Mouse (Mus musculus): ENCODE results near the gene Rptn.
A peak's percentile ranks its signal among the peaks of the same experiment; 100 is the strongest.

GRCm38 (mm10) chr3:93406992-93407391, 13.5 kb downstream of the Rptn start:
- TF ChIP-seq POLR2A (IDR thresholded peaks at IDR 0.05; ENCODE audit: control insufficient read depth in 1 of 2, insufficient read depth in 1 of 2, low read depth in 1 of 2, low read length in 2 of 2, poor library complexity in 1 of 2): no peak
- TF ChIP-seq TBP (IDR thresholded peaks at IDR 0.05; ENCODE audit: low read depth, low read length): no peak
- no peak for TF ChIP-seq MXI1 (IDR thresholded peaks at IDR 0.05; ENCODE audit: low read depth, low read length)
- TF ChIP-seq MAX (IDR thresholded peaks at IDR 0.05; ENCODE audit: low read length): no peak
- TF ChIP-seq GATA1 (IDR thresholded peaks at IDR 0.05; ENCODE audit: low read depth, low read length): no peak
- no peak for TF ChIP-seq USF1 (IDR thresholded peaks at IDR 0.05; ENCODE audit: low read depth, low read length)
- peak; percentile 71 for TF ChIP-seq RAD21 (IDR thresholded peaks at IDR 0.05; ENCODE audit: low read depth, low read length)
- TF ChIP-seq ELF1 (IDR thresholded peaks at IDR 0.05; ENCODE audit: low read depth, low read length): no peak
- TF ChIP-seq E2F4 (IDR thresholded peaks at IDR 0.05; ENCODE audit: borderline replicate concordance, low read depth, low read length): no peak
- TF ChIP-seq ZC3H11A (IDR thresholded peaks at IDR 0.05; ENCODE audit: low read depth, low read length): peak; percentile 32
- TF ChIP-seq CTCF (IDR thresholded peaks at IDR 0.05 in 2 of 3, conservative IDR thresholded peaks at IDR 0.05 in 1 of 3; ENCODE audit: control insufficient read depth in 1 of 3, insufficient read depth in 1 of 3, low read depth in 2 of 3, low read length in 3 of 3, poor library complexity in 1 of 3, severe bottlenecking in 1 of 3): peak; percentile 67 to 77 (median 70)
- no peak for TF ChIP-seq MAFK (IDR thresholded peaks at IDR 0.05; ENCODE audit: borderline replicate concordance, low read depth, low read length)
- no peak for TF ChIP-seq MEF2A (IDR thresholded peaks at IDR 0.05; ENCODE audit: extremely low read depth, insufficient replicate concordance, low read depth, low read length, poor library complexity, severe bottlenecking)
- TF ChIP-seq POLR2AphosphoS2 (IDR thresholded peaks at IDR 0.05; ENCODE audit: low read length): no peak

Data from MEL (cell line).